Mouse (Mus musculus) kidney, adult 2 months (tissue): ENCODE results near the gene A1cf.

Source experiments
- CTCF ChIP-seq: fragments of 200-500 bp; conservative IDR thresholded peaks from 2 replicates; pipeline ENCODE4 v1.5.1; 2011; ENCODE audit warnings: low read depth, mild to moderate bottlenecking, control low read depth, low read length, moderate library complexity, mixed read lengths; ENCODE audit not compliant: insufficient read depth, insufficient read length
- POLR2A ChIP-seq: fragments of 200-500 bp; IDR thresholded peaks from one replicate; pipeline ENCODE4 v1.6.1; 2011; ENCODE audit warnings: low read depth, low read length, control low read depth

DNA sequence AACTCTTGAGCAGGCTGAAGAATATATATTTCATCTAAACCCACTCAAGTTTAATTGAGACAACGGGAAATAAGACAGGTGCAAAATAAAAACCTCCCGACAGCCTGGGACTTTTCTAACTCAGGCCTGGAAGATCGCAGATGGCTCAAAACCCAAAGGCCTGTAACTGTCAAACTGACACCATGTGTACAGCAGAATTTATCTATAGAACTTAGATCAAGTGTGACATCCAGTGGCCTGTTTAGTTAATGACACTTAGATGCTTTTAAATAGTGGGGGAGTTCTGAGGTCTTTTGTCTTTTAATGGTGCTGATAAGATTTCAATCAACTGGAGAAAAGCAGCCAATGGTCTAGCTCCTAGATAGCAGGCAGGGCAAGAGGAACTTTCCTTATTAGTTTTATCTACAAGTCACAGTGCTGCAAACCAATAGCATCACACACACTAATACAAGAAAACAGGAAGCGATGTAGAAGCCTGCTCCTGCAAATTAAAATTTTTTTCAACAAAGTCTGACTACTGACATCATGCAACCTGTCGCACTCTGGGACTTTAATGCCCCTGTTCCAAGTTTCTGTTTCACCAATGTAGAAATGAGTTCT is 99.5 kb downstream of the A1cf start:
- TF ChIP-seq POLR2A (no peak), CTCF (0 out of 2 replicates have a peak, but pooled peaks have one; percentile 1)
